Mouse (Mus musculus): ENCODE results near the gene Inhba.

Inhba gene

GRCm38 (mm10) chr13:16023070-16024039, 11.7 kb downstream of the Inhba start:
- DNase-seq (ENCODE audit: low spot score in 2 of 2), result no peak

GRCm38 (mm10) chr13:16030557-16031057, 19.0 kb downstream of the Inhba start:
- DNase-seq (ENCODE audit: low spot score in 2 of 2), result no peak

- no peak for DNase-seq (ENCODE audit: low spot score in 2 of 2)
Measured at GRCm38 (mm10) chr13:16032425-16032824, 20.8 kb downstream of the Inhba start.

- no peak for DNase-seq (ENCODE audit: low spot score in 2 of 2)
Measured at GRCm38 (mm10) chr13:16032935-16033592, 21.4 kb downstream of the Inhba start.

- no peak for DNase-seq (ENCODE audit: low spot score in 2 of 2)
Measured at GRCm38 (mm10) chr13:16069079-16069478, 57.4 kb downstream of the Inhba start.

- no peak for DNase-seq (ENCODE audit: low spot score in 2 of 2)
Measured at GRCm38 (mm10) chr13:16077276-16077675, 65.6 kb downstream of the Inhba start.

GRCm38 (mm10) chr13:16078216-16078731, 66.6 kb downstream of the Inhba start:
- DNase-seq (ENCODE audit: low spot score in 2 of 2), result no peak

GRCm38 (mm10) chr13:16080205-16080604, 68.6 kb downstream of the Inhba start:
- DNase-seq (ENCODE audit: low spot score in 2 of 2), result no peak

Measured in urinary bladder, postnatal 36 days (tissue).